Mouse (Mus musculus) neural tube, embryonic 10.5 days (tissue): ENCODE measurements around the gene Bmpr1b.
"Not testable (repeated sequence)": the region's sequence is repeated elsewhere in the genome, so short reads cannot be mapped to it uniquely, and the experiment has no call there.

ENCODE experiments used
- DNase-seq: peaks from one replicate; pipeline ENCODE4 v3.0.0-alpha.2; 2017; ENCODE audit warnings: low spot score; ENCODE audit errors: extremely low spot score

Gene Bmpr1b

GRCm38 (mm10) chr3:142168863-142169521 lies at the start of gene Bmpr1b:
TSS of gene Bmpr1b (minus strand) at chr3:142169425.
- peak; percentile 87 for DNase-seq

DNA sequence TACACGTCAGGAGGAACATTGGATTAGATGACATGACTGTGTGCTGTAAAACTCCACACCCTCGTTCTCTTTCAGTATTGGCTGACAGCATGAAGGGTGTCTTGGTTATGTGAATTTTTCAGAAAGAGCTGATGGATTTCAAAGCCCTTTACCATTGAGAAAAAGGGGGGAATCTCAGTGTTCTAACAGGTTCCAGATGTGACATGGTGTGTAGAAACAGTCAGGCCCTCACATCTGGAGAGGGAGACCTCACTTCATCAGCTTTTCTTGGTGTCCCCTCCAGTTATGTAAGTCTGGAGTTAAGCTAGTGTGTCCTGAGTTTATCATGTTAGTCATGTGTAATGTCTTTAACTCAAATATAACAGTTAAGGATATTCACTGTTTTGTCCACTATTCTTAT lies 43.6 kb upstream of the Bmpr1b start:
- no peak for DNase-seq

DNA sequence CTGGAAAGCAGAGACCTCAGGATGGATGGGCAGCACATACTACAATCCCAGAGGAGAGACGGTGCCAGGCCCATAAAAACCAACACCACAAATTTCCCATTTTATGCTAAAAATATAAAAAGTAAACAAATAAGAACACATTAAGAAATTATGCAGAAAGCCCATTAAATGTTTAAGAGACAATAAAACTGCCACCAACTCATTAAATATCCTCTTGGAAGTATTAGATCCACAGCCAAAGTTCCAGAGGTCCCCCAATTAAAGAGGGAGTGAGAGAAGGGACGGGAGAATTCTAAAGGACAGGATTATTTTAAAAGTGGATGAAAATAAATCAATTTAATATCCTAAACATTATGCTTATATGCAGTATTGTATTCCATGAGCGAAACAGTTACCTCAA lies 43.0 kb upstream of the Bmpr1b start:
- DNase-seq: no peak

- DNase-seq: no peak
Observed at GRCm38 (mm10) chr3:142209981-142210380, 40.8 kb upstream of the Bmpr1b start.

DNA sequence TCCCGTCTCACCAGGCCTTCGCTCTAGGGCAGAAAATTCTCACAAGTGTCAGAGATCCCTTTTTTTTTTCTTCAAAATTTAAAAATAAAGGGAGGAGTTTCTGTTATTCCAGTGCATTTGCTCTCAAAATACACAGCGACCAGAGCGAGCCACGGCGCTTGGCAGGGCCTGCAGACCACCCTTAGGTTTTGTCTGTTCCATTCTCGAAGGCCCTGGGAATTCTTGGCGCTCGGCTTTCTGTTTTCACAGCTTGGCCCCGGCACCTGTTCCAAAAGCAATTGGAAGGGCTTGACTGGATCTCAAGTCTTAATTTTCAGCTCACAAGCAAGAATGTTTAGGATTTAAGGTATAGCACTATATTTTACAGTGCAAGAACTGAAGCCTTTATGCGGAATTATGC lies 39.8 kb upstream of the Bmpr1b start:
- no peak for DNase-seq

DNA sequence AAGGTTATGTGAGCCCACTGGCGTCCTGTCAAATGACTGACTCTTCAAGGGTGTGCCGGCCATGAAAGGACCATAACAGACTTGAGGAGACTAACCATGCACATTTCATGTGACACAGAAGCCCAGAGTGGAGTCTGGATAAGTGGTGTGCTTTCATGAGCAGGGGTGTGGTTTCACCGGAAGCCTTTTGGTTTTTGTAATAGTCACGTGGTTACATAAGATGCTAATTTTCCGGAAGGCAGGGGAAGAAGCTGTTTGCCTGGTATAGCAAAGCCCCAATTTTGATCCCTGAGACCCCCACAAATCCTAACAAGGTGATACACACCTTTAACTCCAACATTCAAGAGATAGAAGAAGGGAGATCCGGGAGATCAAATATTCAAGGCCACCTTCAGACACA lies 38.3 kb upstream of the Bmpr1b start:
- DNase-seq: no peak

- DNase-seq: no peak
Observed at GRCm38 (mm10) chr3:142206316-142206715, 37.1 kb upstream of the Bmpr1b start.

GRCm38 (mm10) chr3:142196142-142196541 lies 26.9 kb upstream of the Bmpr1b start:
- DNase-seq: no peak

DNA sequence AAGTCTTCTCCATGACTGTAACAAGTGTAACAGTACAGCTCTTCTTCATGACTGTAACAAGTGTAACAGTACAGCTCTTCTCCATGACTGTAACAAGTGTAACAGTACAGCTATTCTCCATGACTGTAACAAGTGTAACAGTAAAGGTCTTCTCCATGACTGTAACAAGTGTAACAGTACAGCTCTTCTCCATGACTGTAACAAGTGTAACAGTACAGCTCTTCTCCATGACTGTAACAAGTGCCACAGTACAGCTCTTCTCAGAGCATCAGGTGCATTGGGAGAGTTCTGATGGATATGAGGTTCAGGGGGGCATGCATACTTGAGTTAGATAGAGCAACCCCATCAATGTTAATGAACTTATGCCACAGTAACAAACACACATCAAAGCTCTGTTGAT lies 22.4 kb upstream of the Bmpr1b start:
- not testable (repeated sequence) for DNase-seq

GRCm38 (mm10) chr3:142186551-142186950 lies 17.3 kb upstream of the Bmpr1b start:
- DNase-seq: no peak

DNA sequence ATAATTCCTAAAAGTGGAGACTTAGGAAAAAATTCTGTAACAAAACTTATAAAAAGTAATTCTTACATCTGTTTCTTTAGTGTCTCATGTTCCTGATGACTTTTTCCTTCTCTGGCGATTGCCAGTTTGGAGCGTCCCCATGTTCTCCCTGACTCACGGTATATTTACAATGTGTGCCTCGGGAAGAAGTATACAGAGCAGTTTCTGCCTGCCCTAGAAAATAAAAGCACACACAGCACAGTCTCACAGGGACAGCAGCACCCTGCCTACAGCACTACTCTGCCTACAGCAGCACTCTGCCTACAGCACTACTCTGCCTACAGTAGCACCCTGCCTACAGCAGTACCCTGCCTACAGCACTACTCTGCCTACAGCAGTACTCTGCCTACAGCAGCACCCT lies 4.8 kb upstream of the Bmpr1b start:
- no peak for DNase-seq

DNA sequence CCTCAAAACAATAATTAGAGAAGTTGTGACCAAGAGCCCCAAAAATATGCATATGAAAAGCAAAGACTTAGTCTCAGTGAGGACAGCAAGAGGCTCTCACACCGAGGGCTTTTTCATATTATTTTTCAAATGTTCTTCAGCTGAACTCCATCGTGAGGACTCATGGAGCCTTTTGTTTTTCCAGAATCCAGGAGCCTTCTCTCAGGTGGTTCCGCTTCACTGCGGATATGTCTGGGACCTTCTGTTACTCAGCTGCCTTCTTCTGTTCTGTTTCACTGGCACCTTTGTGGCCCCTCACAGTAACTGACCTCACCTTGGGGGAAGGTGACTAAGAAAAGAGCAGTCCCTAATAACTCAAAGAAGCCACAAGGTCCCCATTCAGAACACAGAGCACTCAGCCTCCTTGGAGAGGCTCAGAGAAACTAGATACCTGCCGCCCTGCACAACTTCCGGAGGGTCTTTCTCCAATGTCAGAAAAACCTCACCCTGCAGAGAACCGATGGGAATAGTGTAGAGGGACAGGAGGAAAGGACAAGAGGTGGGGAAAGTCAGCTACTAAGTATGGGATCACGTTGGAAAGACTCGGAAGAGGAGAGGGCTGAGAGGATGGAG lies 868 bp downstream of the Bmpr1b start:
- no peak for DNase-seq

GRCm38 (mm10) chr3:142164981-142165380 lies 4.2 kb downstream of the Bmpr1b start:
- no peak for DNase-seq

- no peak for DNase-seq
Observed at GRCm38 (mm10) chr3:142163896-142164295, 5.3 kb downstream of the Bmpr1b start.

DNA sequence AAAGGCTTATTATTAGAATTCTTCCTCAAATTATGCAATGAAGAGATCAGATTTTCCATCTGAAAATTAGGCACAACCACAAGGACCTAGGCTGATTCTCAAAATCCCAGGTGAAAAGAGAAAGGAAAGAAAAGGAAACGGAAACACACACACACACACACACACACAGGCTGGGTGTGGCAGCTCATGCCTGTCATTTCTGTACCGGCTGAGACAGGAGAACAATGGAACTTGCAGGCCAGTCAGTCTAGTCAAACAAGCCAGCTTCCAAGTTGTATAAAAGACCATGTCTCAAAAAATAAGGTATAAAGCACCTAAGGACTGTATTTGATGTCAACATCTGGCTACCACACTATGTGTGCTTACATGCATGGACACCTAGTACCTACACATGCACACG lies 7.8 kb downstream of the Bmpr1b start:
- DNase-seq: no peak

GRCm38 (mm10) chr3:142151980-142152379 lies 17.2 kb downstream of the Bmpr1b start:
- no peak for DNase-seq

DNA sequence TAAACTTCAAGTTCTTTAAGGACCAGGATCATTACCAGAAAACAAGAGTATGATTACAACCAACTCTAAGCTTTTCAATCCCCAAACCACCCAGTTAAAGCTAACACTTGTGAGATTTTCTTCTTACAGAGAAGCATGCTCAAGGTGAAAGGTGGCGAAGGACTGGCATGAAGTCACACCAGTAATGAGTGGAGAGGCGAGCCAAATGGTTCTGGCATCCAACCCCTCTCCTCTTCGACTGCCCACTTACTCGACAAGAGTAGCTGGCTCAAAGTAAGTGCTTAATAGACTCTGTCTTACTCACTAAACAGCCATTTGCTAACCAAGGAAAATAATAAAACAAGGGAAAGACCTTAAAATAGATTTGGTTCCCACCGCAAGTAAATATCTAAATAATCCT lies 30.4 kb downstream of the Bmpr1b start:
- no peak for DNase-seq

- DNase-seq: no peak
Observed at GRCm38 (mm10) chr3:142126379-142126778, 42.8 kb downstream of the Bmpr1b start.

DNA sequence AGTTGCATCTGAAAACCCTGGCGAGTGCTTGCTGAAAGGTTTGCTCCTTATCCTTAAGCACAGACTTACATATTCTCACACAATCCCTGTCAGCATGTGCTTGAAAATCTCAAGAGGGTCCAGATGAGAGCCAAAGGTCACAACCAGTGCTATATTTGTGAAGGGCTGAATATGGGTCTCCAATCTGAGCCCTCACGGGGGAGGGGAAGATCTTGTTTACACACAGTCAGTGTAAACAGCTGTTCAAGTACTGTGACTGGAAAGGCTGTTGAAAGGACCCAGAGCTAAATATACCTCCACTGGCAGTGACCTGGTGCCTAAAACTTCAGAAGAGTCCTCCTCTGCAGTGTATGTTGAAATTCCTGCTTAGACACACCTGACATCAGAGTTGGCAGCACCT lies 43.7 kb downstream of the Bmpr1b start:
- DNase-seq: no peak

DNA sequence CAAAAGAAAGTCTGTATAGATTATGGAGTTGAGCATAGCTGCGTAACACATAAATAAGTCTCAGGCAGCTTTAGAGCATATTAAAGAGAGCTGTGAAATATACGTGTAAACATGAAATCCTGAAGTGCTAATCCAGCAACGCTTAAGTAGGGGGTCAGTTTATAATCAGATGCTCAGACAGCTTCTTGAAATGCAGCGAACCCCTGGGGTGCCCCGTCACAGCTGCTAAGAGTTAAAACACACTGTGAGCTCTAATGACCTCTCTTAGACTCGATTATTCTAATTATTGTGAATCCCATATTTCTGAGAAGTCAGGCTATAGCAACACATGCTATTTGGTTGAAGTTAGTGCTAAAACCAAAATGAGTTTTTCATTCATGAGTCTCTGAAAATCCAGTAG lies 45.0 kb downstream of the Bmpr1b start:
- DNase-seq: no peak

- no peak for DNase-seq
Observed at GRCm38 (mm10) chr3:142122376-142122775, 46.8 kb downstream of the Bmpr1b start.

DNA sequence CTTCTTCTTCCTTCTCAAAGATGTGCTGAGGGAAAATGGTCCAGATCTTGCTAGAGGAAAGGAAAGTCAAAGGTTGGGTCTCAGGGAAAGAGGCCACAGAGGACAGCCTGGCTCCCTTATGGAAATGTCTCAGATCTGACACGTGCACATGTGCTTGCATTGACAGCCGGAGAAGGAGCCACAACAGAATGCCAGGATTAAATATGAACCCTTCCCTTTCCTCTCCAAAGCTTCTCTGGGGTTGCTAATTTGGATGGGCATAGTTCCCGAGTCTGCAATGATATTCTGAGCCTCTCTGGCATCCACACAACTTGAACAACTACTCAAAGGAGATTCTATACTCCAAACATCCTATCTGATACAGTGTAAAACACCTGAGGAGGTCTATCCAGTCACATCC lies 48.4 kb downstream of the Bmpr1b start:
- DNase-seq: no peak

- DNase-seq: no peak
Observed at GRCm38 (mm10) chr3:142114762-142115316, 54.4 kb downstream of the Bmpr1b start.
